Mouse (Mus musculus) kidney, postnatal 0 days (tissue): ENCODE measurements around the gene Itpr3. TPM values are rescaled to one million over a fixed set of nuclear protein-coding genes. Genes with fewer than 3 reads are reported as not detected.

Source experiments
- ATAC-seq: fragments of 200-750 bp; cut with Nextera tagmentation; replicated peaks from 2 replicates; pipeline ENCODE4 v1.8.0; 2017; ENCODE audit warnings: low read depth, moderate number of reproducible peaks, moderate TSS enrichment, moderate library complexity; ENCODE audit not compliant: low FRiP score
- DNase-seq: peaks from one replicate; pipeline ENCODE4 v3.0.0-alpha.2; 2016; ENCODE audit warnings: low spot score
- H3K27ac ChIP-seq: fragments of 300-500 bp; sonication (generic); 2 replicates; pipeline ENCODE4 v1.5.1; 2014; ENCODE audit warnings: mild to moderate bottlenecking
- H3K27me3 ChIP-seq: fragments of 300-500 bp; sonication (generic); 2 replicates; pipeline ENCODE4 v1.6.1; 2014; ENCODE audit warnings: low read length, mixed read lengths; ENCODE audit not compliant: insufficient read depth
- H3K36me3 ChIP-seq: fragments of 300-500 bp; sonication (generic); 2 replicates; pipeline ENCODE4 v1.6.1; 2014; ENCODE audit warnings: low read length, mixed read lengths; ENCODE audit not compliant: insufficient read depth
- H3K4me1 ChIP-seq: fragments of 300-500 bp; sonication (generic); replicated peaks from 2 replicates; pipeline ENCODE4 v1.6.1; 2014; ENCODE audit warnings: antibody characterized with exemption, low read length, mixed read lengths; ENCODE audit not compliant: insufficient read depth
- H3K4me2 ChIP-seq: fragments of 300-500 bp; sonication (generic); 2 replicates; pipeline ENCODE4 v1.6.1; 2014; ENCODE audit warnings: mild to moderate bottlenecking, low read length, moderate library complexity, mixed read lengths
- H3K4me3 ChIP-seq: fragments of 300-500 bp; sonication (generic); replicated peaks from 2 replicates; pipeline ENCODE4 v1.5.1; 2014; ENCODE audit warnings: low read depth, low read length
- H3K9ac ChIP-seq: fragments of 300-500 bp; sonication (generic); 2 replicates; pipeline ENCODE4 v1.6.1; 2014; ENCODE audit warnings: low read depth, low read length
- H3K9me3 ChIP-seq: fragments of 300-500 bp; sonication (generic); replicated peaks from 2 replicates; pipeline ENCODE4 v1.6.1; 2016; ENCODE audit warnings: low read length, inconsistent platforms, mixed read lengths
- CTCF ChIP-seq: IDR thresholded peaks from 2 replicates; pipeline ENCODE4 v1.5.1; 2016; ENCODE audit warnings: antibody characterized with exemption, low read depth, mild to moderate bottlenecking, moderate library complexity
- WGBS: fragments of 180-500 bp; shearing (Covaris S2); extraction: QIAGEN DNeasy Blood & Tissue Kit; methylation state at CpG from one replicate; pipeline ENCODE4 v1.1.7; 2014; 5-methylcytosine and 5-hydroxymethylcytosine counted together
- polyA plus RNA-seq: library from polyadenylated mRNA; unstranded; fragments of >200 nt; fragmentation: Nextera tagmentation; extraction: Ambion mirVana; gene quantifications from 2 replicates; pipeline ENCODE4 v1.2.1, GENCODE M21; 2015

Gene Itpr3
- polyA plus RNA-seq, 1 experiment from 2014 or later = 4.1 TPM

DNA sequence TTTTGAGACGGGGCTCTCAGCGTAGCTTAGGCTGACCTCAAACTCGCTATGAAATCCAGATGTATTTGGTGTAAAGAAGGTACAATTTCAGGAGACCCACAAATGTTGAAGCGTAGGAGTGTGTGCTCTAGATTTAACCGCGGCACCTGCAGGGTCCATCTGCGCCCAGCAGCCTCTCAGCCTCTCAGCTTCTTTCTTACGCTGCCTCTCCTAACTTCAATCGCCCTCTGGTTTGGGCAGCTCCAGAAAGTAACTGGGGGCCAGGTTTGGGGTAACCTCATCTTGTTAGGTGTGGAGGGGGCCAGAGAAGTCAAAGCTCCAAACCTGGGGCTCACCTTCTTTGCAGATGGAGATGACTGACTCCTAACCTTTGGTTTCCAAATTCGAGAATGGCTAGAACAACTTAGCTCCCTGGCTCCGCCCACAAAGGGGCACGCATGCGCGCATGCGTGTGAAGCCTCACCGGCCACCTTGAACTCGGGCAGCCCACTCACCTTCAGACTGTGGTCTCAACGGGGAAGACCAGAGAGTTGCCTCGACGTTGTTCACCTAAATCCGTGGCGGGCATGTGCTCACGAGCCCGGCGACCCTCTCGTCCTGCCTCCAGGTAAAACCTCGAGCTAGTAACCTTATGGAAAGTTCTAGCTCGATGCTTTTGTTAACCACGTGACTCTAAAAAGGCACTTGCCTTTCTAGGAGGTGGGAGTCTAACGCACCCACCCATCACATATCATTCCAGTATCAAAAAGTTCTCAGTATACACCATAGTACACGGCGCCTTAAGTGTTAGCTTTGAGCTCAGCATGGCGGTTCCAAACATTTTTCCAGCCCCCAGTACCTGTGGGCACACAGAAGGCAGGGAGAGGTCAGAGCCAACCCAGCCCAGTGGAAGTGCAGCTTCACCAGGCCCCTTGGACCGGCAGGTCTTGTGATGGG, 39.3 kb upstream of the Itpr3 start:
- Histone ChIP-seq H3K4me1 (peaks cover under 1% of the 10 kb centered on the region; the same call in 1 of the 2 replicates), H3K36me3 (peaks cover 17% of the 10 kb centered on the region), H3K4me3 (peak overlapping the region; percentile 48), H3K27ac (peak overlapping the region; percentile 75), H3K4me2 (peak overlapping the region; percentile 68), H3K9ac (peak overlapping the region; percentile 64), H3K27me3 (no peaks in the 10 kb centered on the region), H3K9me3 (no peaks in the 10 kb centered on the region)
- 6% methylated on average over 34 of the region's 34 CpGs for WGBS
- ATAC-seq = peak; percentile 69
- TF ChIP-seq CTCF = no peak
- peak; percentile 90 for DNase-seq

- no peak for TF ChIP-seq CTCF
- H3K9ac ChIP-seq = peak overlapping the region; percentile 64
- DNase-seq = no peak
- H3K4me2 ChIP-seq = peak overlapping the region; percentile 68
- H3K36me3 ChIP-seq = peaks cover 21% of the 10 kb centered on the region
- peak overlapping the region; percentile 48 for H3K4me3 ChIP-seq
- no peaks in the 10 kb centered on the region for H3K27me3 ChIP-seq
- WGBS = 27% methylated on average over 12 of the region's 12 CpGs
- ATAC-seq = 0 out of 2 replicates have a peak, but pooled peaks have one; percentile 4
- no peaks in the 10 kb centered on the region for H3K4me1 ChIP-seq
- no peaks in the 10 kb centered on the region for H3K9me3 ChIP-seq
- peak overlapping the region; percentile 75 for H3K27ac ChIP-seq
Observed at GRCm38 (mm10) chr17:27018555-27019196, 38.4 kb upstream of the Itpr3 start.

DNA sequence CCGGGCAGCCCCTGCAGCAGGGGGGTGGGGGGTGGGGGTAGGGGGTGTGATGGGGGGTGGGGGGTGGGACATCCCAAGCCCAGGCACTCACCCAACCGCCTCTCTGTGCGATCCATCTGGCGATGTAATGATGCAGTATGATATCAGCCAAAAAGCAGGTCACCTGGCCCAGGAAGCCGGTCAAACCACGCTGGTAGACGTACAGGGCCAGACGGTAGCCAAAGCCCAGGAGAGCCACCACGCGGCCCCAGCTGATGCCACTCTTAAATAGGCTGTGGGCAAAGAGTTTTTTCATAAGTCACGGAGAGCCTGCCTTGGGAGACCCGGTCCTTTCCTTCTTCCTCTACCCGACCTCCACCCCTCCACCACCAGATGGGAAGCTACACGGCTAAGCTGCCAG, 36.0 kb upstream of the Itpr3 start:
- no peak overlapping the region for H3K27ac ChIP-seq
- DNase-seq = no peak
- no peak overlapping the region for H3K9ac ChIP-seq
- no peak for ATAC-seq
- H3K4me3 ChIP-seq = no peak overlapping the region
- 94% methylated on average over 14 of the region's 14 CpGs for WGBS
- peaks cover 34% of the 10 kb centered on the region for H3K36me3 ChIP-seq
- H3K4me1 ChIP-seq = no peaks in the 10 kb centered on the region
- H3K4me2 ChIP-seq = no peak overlapping the region
- TF ChIP-seq CTCF = no peak
- no peaks in the 10 kb centered on the region for H3K27me3 ChIP-seq
- H3K9me3 ChIP-seq = no peaks in the 10 kb centered on the region

DNA sequence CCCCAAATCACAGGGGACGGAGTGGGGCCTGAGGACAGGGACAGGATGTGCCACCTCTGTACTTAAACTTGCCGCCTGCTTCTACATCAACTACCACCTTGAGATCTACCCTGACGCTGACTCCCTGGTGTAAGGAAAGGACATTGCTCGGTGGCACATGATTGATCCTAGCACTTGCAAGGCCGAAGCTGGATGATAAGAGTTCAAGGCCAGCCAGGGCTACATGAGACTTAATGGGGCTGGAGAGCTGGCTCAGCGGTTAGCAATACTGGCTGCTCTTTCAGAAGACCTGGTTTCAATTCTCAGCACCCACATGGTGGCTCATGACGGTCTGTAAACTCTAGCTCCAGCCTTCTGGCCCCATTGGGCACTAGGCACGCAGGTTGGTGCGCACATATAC, 35.4 kb upstream of the Itpr3 start:
- Histone ChIP-seq H3K9ac (no peak overlapping the region), H3K36me3 (peaks cover 34% of the 10 kb centered on the region), H3K9me3 (no peaks in the 10 kb centered on the region), H3K27me3 (no peaks in the 10 kb centered on the region), H3K4me3 (no peak overlapping the region), H3K4me2 (no peak overlapping the region), H3K4me1 (no peaks in the 10 kb centered on the region), H3K27ac (no peak overlapping the region)
- 93% methylated on average over 9 of the region's 9 CpGs for WGBS
- ATAC-seq (no peak), DNase-seq (no peak)
- no peak for TF ChIP-seq CTCF

DNA sequence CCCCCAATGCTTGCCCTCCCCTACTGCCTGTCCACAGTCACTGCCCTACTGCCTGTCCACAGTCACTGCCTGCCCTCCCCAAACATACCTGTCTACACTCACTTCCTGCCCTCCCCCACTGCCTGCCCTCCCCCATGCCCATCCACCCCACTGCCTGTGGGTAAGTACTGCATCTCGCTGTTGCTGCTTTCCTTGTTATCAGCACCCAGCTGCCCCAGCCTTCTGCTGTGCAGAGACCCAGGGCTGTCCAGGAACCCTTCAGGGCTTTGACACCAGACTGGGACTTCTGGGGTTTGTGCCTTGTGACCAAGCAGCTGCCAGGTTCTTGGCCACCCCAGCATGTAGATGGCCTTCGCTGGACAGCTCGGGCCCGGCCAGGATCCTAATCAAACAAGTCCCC, 33.8 kb upstream of the Itpr3 start:
- Histone ChIP-seq H3K9me3 (no peaks in the 10 kb centered on the region), H3K27me3 (no peaks in the 10 kb centered on the region), H3K4me1 (0 out of 2 replicates have a peak, but pooled peaks cover 7% of the 10 kb centered on the region), H3K4me3 (no peak overlapping the region), H3K27ac (no peak overlapping the region), H3K36me3 (peaks cover 34% of the 10 kb centered on the region), H3K4me2 (no peak overlapping the region), H3K9ac (no peak overlapping the region)
- WGBS = 93% methylated on average over 4 of the region's 4 CpGs
- no peak for ATAC-seq
- TF ChIP-seq CTCF = no peak
- no peak for DNase-seq

DNA sequence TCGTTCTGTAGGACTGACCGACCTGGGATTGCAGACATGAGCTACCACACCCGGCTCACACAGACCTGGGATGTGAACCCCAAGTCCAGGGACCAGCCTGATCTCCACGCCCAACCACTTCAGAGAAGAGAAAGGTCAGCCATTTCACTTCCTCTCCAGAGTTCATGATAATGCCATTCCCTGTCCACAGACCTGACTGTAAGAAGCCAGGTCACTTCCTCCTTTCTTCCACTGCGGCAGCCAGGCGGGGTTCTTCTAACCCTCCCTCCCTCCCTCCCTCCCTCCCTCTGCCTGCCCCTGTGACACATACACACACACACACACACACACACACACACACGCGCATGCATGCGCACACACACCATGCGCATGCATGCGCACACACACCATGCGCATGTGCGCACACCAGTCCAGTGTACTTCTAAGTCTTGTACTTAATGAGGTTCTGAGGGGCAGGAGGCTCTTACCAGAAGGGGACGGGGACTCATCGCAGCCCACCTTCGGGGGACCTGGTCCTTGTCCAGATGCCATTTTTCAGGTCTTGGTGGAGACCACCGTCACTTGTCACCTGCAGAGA, 31.7 kb upstream of the Itpr3 start:
- DNase-seq (no peak), ATAC-seq (no peak)
- Histone ChIP-seq H3K4me3 (no peak overlapping the region), H3K9me3 (no peaks in the 10 kb centered on the region), H3K4me1 (0 out of 2 replicates have a peak, but pooled peaks cover 7% of the 10 kb centered on the region), H3K27ac (no peak overlapping the region), H3K9ac (no peak overlapping the region), H3K4me2 (no peak overlapping the region), H3K27me3 (no peaks in the 10 kb centered on the region), H3K36me3 (peaks cover 32% of the 10 kb centered on the region)
- WGBS = 97% methylated on average over 17 of the region's 17 CpGs
- TF ChIP-seq CTCF = no peak
